Mouse (Mus musculus) small intestine, adult 2 months (tissue): ENCODE results near the gene Mmp14. TPM values are rescaled to one million over a fixed set of nuclear protein-coding genes. Genes with fewer than 3 reads are reported as not detected.

ENCODE experiments used
- H3K27ac ChIP-seq: fragments of 200-500 bp; 2 replicates; pipeline ENCODE4 v1.5.1; 2012; ENCODE audit warnings: low read depth, low read length, control low read depth, inconsistent platforms; ENCODE audit not compliant: insufficient read depth
- H3K27me3 ChIP-seq: fragments of 200-500 bp; 2 replicates; pipeline ENCODE4 v1.6.1; 2012; ENCODE audit warnings: mild to moderate bottlenecking, moderate library complexity, low read length, inconsistent platforms; ENCODE audit not compliant: control insufficient read depth, insufficient read depth
- H3K36me3 ChIP-seq: fragments of 200-500 bp; 2 replicates; pipeline ENCODE4 v1.6.1; 2012; ENCODE audit warnings: mild to moderate bottlenecking, low read length, control low read depth, inconsistent platforms; ENCODE audit not compliant: control insufficient read depth, insufficient read depth
- H3K4me1 ChIP-seq: fragments of 200-500 bp; 2 replicates; pipeline ENCODE4 v1.6.1; 2012; ENCODE audit warnings: low read length, inconsistent platforms, mixed read lengths; ENCODE audit not compliant: control insufficient read depth, insufficient read depth, insufficient read length
- H3K4me3 ChIP-seq: fragments of 200-500 bp; 2 replicates; pipeline ENCODE4 v1.5.1; 2012; ENCODE audit warnings: low read depth, mild to moderate bottlenecking, control low read depth, inconsistent platforms, low read length, moderate library complexity
- CTCF ChIP-seq: fragments of 200-500 bp; IDR thresholded peaks from 2 replicates; pipeline ENCODE4 v1.5.1; 2012; ENCODE audit warnings: low read depth, mild to moderate bottlenecking, control low read depth, inconsistent platforms, low read length, moderate library complexity, mixed read lengths; ENCODE audit not compliant: insufficient replicate concordance, insufficient read length; ENCODE audit errors: extremely low read depth
- POLR2A ChIP-seq: fragments of 200-500 bp; IDR thresholded peaks from 2 replicates; pipeline ENCODE4 v1.6.1; 2012; ENCODE audit warnings: low read depth, mild to moderate bottlenecking, control low read depth, inconsistent platforms, low read length, moderate library complexity
- WGBS: fragments of 180-500 bp; shearing (Covaris S2); methylation state at CpG from one replicate; pipeline ENCODE4 v1.1.7; 2018; 5-methylcytosine and 5-hydroxymethylcytosine counted together
- polyA plus RNA-seq: library from polyadenylated mRNA; depleted of rRNA; stranded (reverse); fragments of >200 nt; gene quantifications from 2 replicates; pipeline ENCODE4 v1.2.3, GENCODE M21; 2012

Gene Mmp14
- polyA plus RNA-seq, 1 experiment, result 66.0 TPM

GRCm38 (mm10) chr14:54445476-54445875 lies 14.1 kb downstream of the Mmp14 start:
- 69% methylated on average over 3 of the region's 3 CpGs for WGBS

DNA sequence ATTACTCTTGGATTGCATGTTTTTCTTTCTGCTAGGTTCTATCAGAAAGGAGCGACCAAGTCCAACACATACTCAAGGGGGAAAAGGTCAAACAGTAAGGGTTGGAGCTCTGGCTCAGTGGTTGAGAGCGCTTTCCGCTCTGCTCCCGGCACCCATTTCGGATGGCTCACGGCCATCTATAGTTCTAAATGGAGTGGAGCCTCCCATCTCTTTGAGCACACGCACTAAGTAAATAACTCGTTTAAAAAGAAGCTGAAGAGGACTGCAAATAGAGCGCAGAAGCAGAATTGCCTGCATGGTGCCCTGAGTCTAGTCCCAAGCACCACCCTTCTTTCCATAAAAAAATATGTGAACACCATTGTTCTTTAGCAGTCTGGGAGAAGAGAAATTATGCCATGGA lies 22.2 kb downstream of the Mmp14 start:
- Histone ChIP-seq H3K27me3 (no peaks in the 10 kb centered on the region), H3K36me3 (no peaks in the 10 kb centered on the region), H3K4me1 (peaks cover 10% of the 10 kb centered on the region), H3K27ac (no peak overlapping the region), H3K4me3 (no peak overlapping the region)
- TF ChIP-seq CTCF (no peak), POLR2A (no peak)
- 85% methylated on average over 9 of the region's 9 CpGs for WGBS

More at GRCm38 (mm10) chr14:54445476-54445875, 14.1 kb downstream of the Mmp14 start:
- no peaks in the 10 kb centered on the region for H3K27me3 ChIP-seq
- no peak overlapping the region for H3K27ac ChIP-seq
- no peaks in the 10 kb centered on the region for H3K36me3 ChIP-seq
- TF ChIP-seq POLR2A (no peak), CTCF (no peak)
- no peak overlapping the region for H3K4me3 ChIP-seq
- H3K4me1 ChIP-seq, result peaks cover 9% of the 10 kb centered on the region; the same call in 1 of the 2 replicates

DNA sequence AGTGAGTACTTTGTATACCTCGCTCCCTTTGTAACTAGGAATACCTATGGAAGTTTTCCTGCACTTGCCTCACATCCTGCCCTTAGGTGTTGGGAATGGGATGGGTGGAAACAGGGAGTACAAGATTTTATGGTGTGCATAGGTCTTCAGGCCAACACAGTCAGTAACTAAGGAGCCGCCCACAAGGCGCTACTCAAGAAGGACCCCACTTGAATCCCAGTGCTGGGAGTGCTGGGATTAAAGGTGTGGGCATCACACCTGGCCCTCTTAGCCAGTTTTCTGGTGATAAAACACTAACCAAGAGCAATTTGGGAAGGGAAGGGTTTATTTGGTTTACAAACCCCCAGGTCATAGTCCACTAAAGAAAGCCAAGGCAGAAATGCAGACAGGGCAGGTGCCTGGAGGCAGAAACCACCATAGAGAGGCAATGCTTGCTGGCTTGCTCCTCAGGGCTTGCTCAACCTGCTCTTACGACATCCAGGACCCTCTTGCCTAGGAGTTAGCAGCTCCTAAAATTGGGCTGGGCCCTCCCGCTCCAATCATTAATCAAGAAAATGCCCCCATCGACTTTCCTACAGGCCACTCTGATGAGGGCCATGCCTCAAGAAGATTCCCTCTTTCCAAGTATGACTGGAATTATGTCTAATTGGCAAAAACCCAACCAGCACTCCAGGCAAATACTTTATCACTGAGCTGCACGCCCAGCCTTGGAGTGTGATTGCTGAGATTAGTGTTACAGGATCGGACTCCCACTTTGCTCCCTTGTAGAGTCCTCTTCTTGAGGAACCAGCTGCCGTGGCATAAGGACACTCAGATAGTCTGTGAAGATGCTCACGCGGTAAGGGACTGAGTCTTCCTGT lies 23.5 kb downstream of the Mmp14 start:
- no peak overlapping the region for H3K4me3 ChIP-seq
- H3K27me3 ChIP-seq, result no peaks in the 10 kb centered on the region
- H3K36me3 ChIP-seq, result no peaks in the 10 kb centered on the region
- peaks cover 8% of the 10 kb centered on the region for H3K4me1 ChIP-seq
- no peak for TF ChIP-seq CTCF
- no peak for TF ChIP-seq POLR2A
- peak overlapping the region; percentile 44; the same call in 1 of the 2 replicates for H3K27ac ChIP-seq
- whole genome bisulfite sequencing, result 26% methylated on average over 11 of the region's 11 CpGs

- no peak for TF ChIP-seq CTCF
- TF ChIP-seq POLR2A, result no peak
- Histone ChIP-seq H3K36me3 (no peaks in the 10 kb centered on the region), H3K27ac (no peak overlapping the region), H3K4me1 (peaks cover 8% of the 10 kb centered on the region), H3K4me3 (no peak overlapping the region), H3K27me3 (no peaks in the 10 kb centered on the region)
- WGBS, result 83% methylated on average over 14 of the region's 14 CpGs
Observed at GRCm38 (mm10) chr14:54457907-54458569, 26.6 kb downstream of the Mmp14 start.

DNA sequence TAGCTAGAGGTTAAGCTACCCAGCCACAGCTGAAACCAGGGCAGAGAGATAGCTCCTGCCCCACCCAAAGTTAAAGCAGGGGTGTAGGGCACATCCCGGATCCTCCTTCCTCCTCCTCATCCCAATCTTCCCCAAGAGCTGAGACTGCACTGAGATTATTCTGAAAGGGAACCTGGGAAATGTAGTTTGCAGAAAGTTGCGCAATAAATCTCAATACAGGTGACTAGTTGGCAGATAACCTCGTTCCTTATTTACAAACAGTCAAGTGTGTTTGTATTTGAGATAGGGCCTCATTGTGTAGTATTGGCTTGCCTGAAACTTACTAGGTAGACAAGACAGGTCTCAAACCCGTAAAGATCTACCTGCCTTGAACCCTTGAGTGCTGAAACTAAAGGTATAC lies 30.7 kb downstream of the Mmp14 start:
- Histone ChIP-seq H3K27ac (no peak overlapping the region), H3K4me3 (no peak overlapping the region), H3K36me3 (peaks cover 10% of the 10 kb centered on the region), H3K4me1 (no peaks in the 10 kb centered on the region), H3K27me3 (no peaks in the 10 kb centered on the region)
- 34% methylated on average over 4 of the region's 4 CpGs for WGBS
- no peak for TF ChIP-seq CTCF
- no peak for TF ChIP-seq POLR2A

DNA sequence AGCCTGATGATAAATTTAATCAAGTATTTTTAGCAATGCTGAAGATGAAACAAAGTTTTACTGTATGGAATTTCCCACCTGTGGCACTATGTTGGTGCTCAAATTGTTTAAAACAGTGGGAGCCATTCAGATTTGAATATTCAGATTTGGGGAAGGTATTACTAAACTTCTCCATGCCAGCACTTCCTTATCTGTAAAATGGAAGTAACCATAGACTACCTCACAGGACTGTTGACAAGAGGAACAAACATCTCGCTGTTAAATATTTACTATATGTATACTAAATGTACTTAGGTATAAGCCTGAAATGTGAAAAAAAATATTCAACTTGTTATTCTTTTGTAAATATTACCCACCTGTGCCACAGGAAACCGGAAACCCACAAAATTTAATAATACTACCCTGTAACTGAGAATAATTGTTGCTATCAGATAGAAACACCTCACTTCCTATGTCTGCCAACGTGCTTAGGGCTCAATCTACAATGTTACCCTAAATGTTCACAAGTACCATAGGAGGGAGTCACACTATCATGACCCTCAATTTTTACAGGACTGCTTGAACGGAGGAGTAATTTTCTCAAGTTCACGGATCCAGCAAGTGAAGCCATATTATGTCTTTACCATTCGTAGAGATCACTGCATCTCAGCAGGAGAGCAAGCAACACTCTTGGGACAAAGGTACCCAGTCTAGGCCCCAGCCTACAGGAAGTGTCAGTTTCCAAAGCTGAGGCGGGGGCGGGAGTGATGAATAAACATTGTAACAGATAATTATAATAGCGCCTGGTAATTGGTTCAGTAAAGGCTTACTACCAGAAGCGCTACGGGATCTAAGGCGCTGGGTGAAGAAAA lies 31.9 kb downstream of the Mmp14 start:
- 11% methylated on average over 12 of the region's 12 CpGs for WGBS
- Histone ChIP-seq H3K36me3 (peaks cover 22% of the 10 kb centered on the region), H3K4me3 (peak overlapping the region; percentile 89), H3K4me1 (no peaks in the 10 kb centered on the region), H3K27me3 (no peaks in the 10 kb centered on the region), H3K27ac (peak overlapping the region; percentile 81)
- TF ChIP-seq POLR2A (no peak), CTCF (no peak)

- Histone ChIP-seq H3K4me3 (peak within 1 kb of the TSS; percentile 89), H3K27me3 (no peaks in the 10 kb centered on the region), H3K27ac (peak within 1 kb of the TSS; percentile 81), H3K36me3 (peaks cover 28% of the 10 kb centered on the region), H3K4me1 (no peaks in the 10 kb centered on the region)
- WGBS, result 1% methylated on average over 35 of the region's 35 CpGs
- 0 out of 2 replicates have a peak, but pooled peaks have one; percentile 16 for TF ChIP-seq POLR2A
- TF ChIP-seq CTCF, result no peak
Observed at GRCm38 (mm10) chr14:54463959-54464292, 32.5 kb downstream of the Mmp14 start, which contains the start of gene Lrp10. Lrp10 (plus strand) TSS chr14:54464137.
